Mouse (Mus musculus): Measurements from ENCODE around the gene Prb1. TPM values are rescaled to one million over a fixed set of nuclear protein-coding genes. Genes with fewer than 3 reads are reported as not detected.
"Not testable (repeated sequence)": the region's sequence is repeated elsewhere in the genome, so short reads cannot be mapped to it uniquely, and the experiment has no call there.

Gene Prb1
- polyA plus RNA-seq (2014; fragmentation: Nextera tagmentation; extraction: Ambion mirVana), result not detected in 2 replicates

- DNase-seq (ENCODE audit: low spot score); ATAC-seq (ENCODE audit: insufficient read depth, low FRiP score, low TSS enrichment); H3K27me3 ChIP-seq (ENCODE audit: control insufficient read depth, insufficient read depth, low read length); H3K4me3 ChIP-seq (ENCODE audit: low read depth, low read length); H3K36me3 ChIP-seq (ENCODE audit: control insufficient read depth, insufficient read depth, low read length); H3K9me3 ChIP-seq (ENCODE audit: control insufficient read depth, low read length); H3K4me2 ChIP-seq (ENCODE audit: low read depth); H3K4me1 ChIP-seq (ENCODE audit: control insufficient read depth, insufficient read depth, low read length); H3K27ac ChIP-seq (ENCODE audit: low read depth, low read length); H3K9ac ChIP-seq (ENCODE audit: low read length): not testable (repeated sequence)
Observed at GRCm38 (mm10) chr6:132210421-132210820, at the start of gene Prb1. Gene Prb1, minus strand, starts transcription at chr6:132210521.

Other genes starting within 250 kb of the Prb1 start
- not detected in 2 replicates for gene Prpmp5, start 104.2 kb upstream of the Prb1 start, polyA plus RNA-seq (2014; fragmentation: Nextera tagmentation; extraction: Ambion mirVana)
- not detected in 2 replicates for gene Gm8882, start 153.6 kb upstream of the Prb1 start, polyA plus RNA-seq (2014; fragmentation: Nextera tagmentation; extraction: Ambion mirVana)

Measured in neural tube, embryonic 11.5 days (tissue).